Mouse (Mus musculus) liver, embryonic 12.5 days (tissue): ENCODE measurements at regions not wholly inside any gene's neighbourhood (a gene's known extent, or its start where the extent isn't known, plus 50 kb on each side); places are given as distances from the start of the nearest gene placed in this dataset.

Source experiments
- ATAC-seq: fragments of 200-750 bp; cut with Nextera tagmentation; 2 replicates; pipeline ENCODE4 v1.8.0; 2017; ENCODE audit warnings: moderate number of reproducible peaks, mild to moderate bottlenecking, moderate library complexity
- H3K27ac ChIP-seq: fragments of 300-500 bp; sonication (generic); 2 replicates; pipeline ENCODE4 v1.5.1; 2016; ENCODE audit warnings: mild to moderate bottlenecking
- H3K27me3 ChIP-seq: fragments of 300-500 bp; sonication (generic); replicated peaks from 2 replicates; pipeline ENCODE4 v1.6.1; 2016; ENCODE audit warnings: mild to moderate bottlenecking, moderate library complexity
- H3K36me3 ChIP-seq: fragments of 300-500 bp; sonication (generic); 2 replicates; pipeline ENCODE4 v1.6.1; 2016; ENCODE audit warnings: mild to moderate bottlenecking, moderate library complexity
- H3K4me1 ChIP-seq: fragments of 300-500 bp; sonication (generic); 2 replicates; pipeline ENCODE4 v1.6.1; 2016
- H3K4me2 ChIP-seq: fragments of 300-500 bp; sonication (generic); 2 replicates; pipeline ENCODE4 v1.6.1; 2016; ENCODE audit warnings: mild to moderate bottlenecking, moderate library complexity
- H3K4me3 ChIP-seq: fragments of 300-500 bp; sonication (generic); 2 replicates; pipeline ENCODE4 v1.5.1; 2016; ENCODE audit warnings: mild to moderate bottlenecking, moderate library complexity
- H3K9ac ChIP-seq: fragments of 300-500 bp; sonication (generic); 2 replicates; pipeline ENCODE4 v1.6.1; 2016; ENCODE audit warnings: mild to moderate bottlenecking, moderate library complexity
- H3K9me3 ChIP-seq: fragments of 300-500 bp; sonication (generic); replicated peaks from 2 replicates; pipeline ENCODE4 v1.6.1; 2016; ENCODE audit warnings: mild to moderate bottlenecking, moderate library complexity
- WGBS: fragments of 180-500 bp; shearing (Covaris S2); methylation state at CpG from one replicate; pipeline ENCODE4 v1.1.7; 2016; ENCODE audit not compliant: insufficient replicate concordance; 5-methylcytosine and 5-hydroxymethylcytosine counted together

GRCm38 (mm10) chr4:56080960-56081359 is 548.7 kb upstream of the Klf4 start:
- Histone ChIP-seq H3K36me3 (no peaks in the 10 kb centered on the region), H3K4me3 (no peak overlapping the region), H3K27me3 (no peaks in the 10 kb centered on the region), H3K27ac (no peak overlapping the region), H3K9ac (no peak overlapping the region), H3K4me1 (no peaks in the 10 kb centered on the region), H3K4me2 (no peak overlapping the region), H3K9me3 (no peaks in the 10 kb centered on the region)
- WGBS = 48% methylated on average over 3 of the region's 3 CpGs
- ATAC-seq = no peak

GRCm38 (mm10) chr4:56070664-56071334 is 538.5 kb upstream of the Klf4 start:
- ATAC-seq = no peak
- no peak overlapping the region for H3K9ac ChIP-seq
- H3K36me3 ChIP-seq = no peaks in the 10 kb centered on the region
- 54% methylated on average over 6 of the region's 6 CpGs for WGBS
- no peak overlapping the region for H3K4me3 ChIP-seq
- H3K27ac ChIP-seq = no peak overlapping the region
- H3K4me1 ChIP-seq = no peaks in the 10 kb centered on the region
- H3K9me3 ChIP-seq = no peaks in the 10 kb centered on the region
- H3K4me2 ChIP-seq = no peak overlapping the region
- H3K27me3 ChIP-seq = no peaks in the 10 kb centered on the region

GRCm38 (mm10) chr4:56068859-56069258 is 536.6 kb upstream of the Klf4 start:
- Histone ChIP-seq H3K27ac (no peak overlapping the region), H3K36me3 (no peaks in the 10 kb centered on the region), H3K4me2 (no peak overlapping the region), H3K27me3 (no peaks in the 10 kb centered on the region), H3K9ac (no peak overlapping the region), H3K4me3 (no peak overlapping the region), H3K9me3 (no peaks in the 10 kb centered on the region), H3K4me1 (no peaks in the 10 kb centered on the region)
- WGBS = 74% methylated on average over 4 of the region's 4 CpGs
- ATAC-seq = no peak

- no peak overlapping the region for H3K27ac ChIP-seq
- H3K9ac ChIP-seq = no peak overlapping the region
- H3K4me1 ChIP-seq = no peaks in the 10 kb centered on the region
- no peaks in the 10 kb centered on the region for H3K27me3 ChIP-seq
- H3K9me3 ChIP-seq = no peaks in the 10 kb centered on the region
- WGBS = 83% methylated on average over 4 of the region's 4 CpGs
- no peak overlapping the region for H3K4me2 ChIP-seq
- no peak for ATAC-seq
- H3K36me3 ChIP-seq = no peaks in the 10 kb centered on the region
- H3K4me3 ChIP-seq = no peak overlapping the region
These were observed 532.4 kb upstream of the Klf4 start for GRCm38 (mm10) chr4:56064657-56065056.

- Histone ChIP-seq H3K9ac (no peak overlapping the region), H3K9me3 (no peaks in the 10 kb centered on the region), H3K4me3 (no peak overlapping the region), H3K4me2 (no peak overlapping the region), H3K36me3 (no peaks in the 10 kb centered on the region), H3K27ac (no peak overlapping the region), H3K4me1 (no peaks in the 10 kb centered on the region), H3K27me3 (no peaks in the 10 kb centered on the region)
- no peak for ATAC-seq
- WGBS = 46% methylated on average over 6 of the region's 6 CpGs
These were observed 519.6 kb upstream of the Klf4 start for GRCm38 (mm10) chr4:56051792-56052380.

- H3K36me3 ChIP-seq = no peaks in the 10 kb centered on the region
- no peaks in the 10 kb centered on the region for H3K27me3 ChIP-seq
- no peaks in the 10 kb centered on the region for H3K9me3 ChIP-seq
- H3K4me3 ChIP-seq = no peak overlapping the region
- WGBS = 62% methylated on average over 4 of the region's 4 CpGs
- ATAC-seq = no peak
- no peaks in the 10 kb centered on the region for H3K4me1 ChIP-seq
- no peak overlapping the region for H3K4me2 ChIP-seq
- no peak overlapping the region for H3K9ac ChIP-seq
- H3K27ac ChIP-seq = no peak overlapping the region
These were observed 507.1 kb upstream of the Klf4 start for GRCm38 (mm10) chr4:56039327-56039726.

GRCm38 (mm10) chr4:56036334-56036733 is 504.1 kb upstream of the Klf4 start:
- no peaks in the 10 kb centered on the region for H3K9me3 ChIP-seq
- H3K27me3 ChIP-seq = no peaks in the 10 kb centered on the region
- H3K9ac ChIP-seq = no peak overlapping the region
- no peak for ATAC-seq
- no peak overlapping the region for H3K4me3 ChIP-seq
- no peak overlapping the region for H3K4me2 ChIP-seq
- no peaks in the 10 kb centered on the region for H3K36me3 ChIP-seq
- 56% methylated on average over 6 of the region's 6 CpGs for WGBS
- H3K27ac ChIP-seq = no peak overlapping the region
- no peaks in the 10 kb centered on the region for H3K4me1 ChIP-seq

GRCm38 (mm10) chr4:56035543-56035942 is 503.3 kb upstream of the Klf4 start:
- H3K9me3 ChIP-seq = no peaks in the 10 kb centered on the region
- no peaks in the 10 kb centered on the region for H3K4me1 ChIP-seq
- H3K4me2 ChIP-seq = no peak overlapping the region
- H3K4me3 ChIP-seq = no peak overlapping the region
- no peak overlapping the region for H3K9ac ChIP-seq
- H3K27ac ChIP-seq = no peak overlapping the region
- no peaks in the 10 kb centered on the region for H3K27me3 ChIP-seq
- WGBS = 57% methylated on average over 5 of the region's 5 CpGs
- no peak for ATAC-seq
- no peaks in the 10 kb centered on the region for H3K36me3 ChIP-seq

GRCm38 (mm10) chr4:56028441-56028840 is 496.2 kb upstream of the Klf4 start:
- Histone ChIP-seq H3K4me1 (no peaks in the 10 kb centered on the region), H3K27ac (no peak overlapping the region), H3K27me3 (no peaks in the 10 kb centered on the region), H3K36me3 (no peaks in the 10 kb centered on the region), H3K9ac (no peak overlapping the region), H3K9me3 (no peaks in the 10 kb centered on the region), H3K4me2 (no peak overlapping the region), H3K4me3 (no peak overlapping the region)
- ATAC-seq = no peak
- WGBS = 78% methylated on average over 3 of the region's 3 CpGs

GRCm38 (mm10) chr4:56027258-56027657 is 495.0 kb upstream of the Klf4 start:
- Histone ChIP-seq H3K4me3 (no peak overlapping the region), H3K4me2 (no peak overlapping the region), H3K27me3 (no peaks in the 10 kb centered on the region), H3K9ac (no peak overlapping the region), H3K36me3 (no peaks in the 10 kb centered on the region), H3K4me1 (no peaks in the 10 kb centered on the region), H3K27ac (no peak overlapping the region), H3K9me3 (no peaks in the 10 kb centered on the region)
- 73% methylated on average over 6 of the region's 6 CpGs for WGBS
- no peak for ATAC-seq

GRCm38 (mm10) chr4:56024478-56024877 is 492.2 kb upstream of the Klf4 start:
- ATAC-seq = no peak
- Histone ChIP-seq H3K36me3 (no peaks in the 10 kb centered on the region), H3K9me3 (no peaks in the 10 kb centered on the region)

GRCm38 (mm10) chr4:56018212-56018611 is 485.9 kb upstream of the Klf4 start:
- no peaks in the 10 kb centered on the region for H3K9me3 ChIP-seq
- H3K4me1 ChIP-seq = no peaks in the 10 kb centered on the region
- H3K27ac ChIP-seq = no peak overlapping the region
- no peak overlapping the region for H3K4me2 ChIP-seq
- no peak for ATAC-seq
- 77% methylated on average over 8 of the region's 8 CpGs for WGBS
- no peaks in the 10 kb centered on the region for H3K27me3 ChIP-seq
- no peaks in the 10 kb centered on the region for H3K36me3 ChIP-seq
- H3K4me3 ChIP-seq = no peak overlapping the region
- H3K9ac ChIP-seq = no peak overlapping the region

More at GRCm38 (mm10) chr4:56024478-56024877, 492.2 kb upstream of the Klf4 start:
- H3K27ac ChIP-seq = no peak overlapping the region
- H3K27me3 ChIP-seq = no peaks in the 10 kb centered on the region
- no peaks in the 10 kb centered on the region for H3K4me1 ChIP-seq
- H3K4me3 ChIP-seq = no peak overlapping the region
- H3K9ac ChIP-seq = no peak overlapping the region
- no peak overlapping the region for H3K4me2 ChIP-seq

- H3K4me2 ChIP-seq = no peak overlapping the region
- no peak for ATAC-seq
- 80% methylated on average over 7 of the region's 7 CpGs for WGBS
- H3K9me3 ChIP-seq = no peaks in the 10 kb centered on the region
- H3K4me1 ChIP-seq = no peaks in the 10 kb centered on the region
- no peak overlapping the region for H3K4me3 ChIP-seq
- no peaks in the 10 kb centered on the region for H3K27me3 ChIP-seq
- no peak overlapping the region for H3K9ac ChIP-seq
- H3K36me3 ChIP-seq = no peaks in the 10 kb centered on the region
- no peak overlapping the region for H3K27ac ChIP-seq
These were observed 483.2 kb upstream of the Klf4 start for GRCm38 (mm10) chr4:56015481-56015880.
